Mouse (Mus musculus): ENCODE data around the gene Rpl37a. TPM values are rescaled to one million over a fixed set of nuclear protein-coding genes. Genes with fewer than 3 reads are reported as not detected.

The Rpl37a gene
- polyA plus RNA-seq, 1 experiment from 2014 or later, result 1,383 TPM

GRCm38 (mm10) chr1:72736397-72737125, 25.5 kb downstream of the Rpl37a start:
- H3K36me3 ChIP-seq (ENCODE audit: control insufficient read depth, insufficient read depth, low read length), result no peaks in the 10 kb centered on the region
- no peak overlapping the region for H3K9ac ChIP-seq (ENCODE audit: low read length)
- no peak overlapping the region for H3K4me3 ChIP-seq (ENCODE audit: control insufficient read depth in 1 of 2, insufficient read depth in 1 of 2, low read depth in 1 of 2, low read length in 2 of 2)
- H3K27ac ChIP-seq (replicated peaks in 1 of 2; ENCODE audit: control insufficient read depth in 1 of 2, insufficient read depth in 1 of 2, low read depth in 2 of 2, low read length in 2 of 2), result no peak overlapping the region
- H3K4me2 ChIP-seq (ENCODE audit: low read length), result peak overlapping the region; percentile 2; the same call in 1 of the 2 replicates
- peaks cover 6 to 10% of the 10 kb centered on the region in 2 experiments; a peak in 3 of 4 replicates for H3K4me1 ChIP-seq (ENCODE audit: control insufficient read depth in 2 of 2, insufficient read depth in 2 of 2, low read length in 2 of 2)
- H3K27me3 ChIP-seq (ENCODE audit: control insufficient read depth, insufficient read depth, low read length), result peaks cover 6% of the 10 kb centered on the region; the same call in 1 of the 2 replicates
- H3K9me3 ChIP-seq (ENCODE audit: control insufficient read depth, low read length), result no peaks in the 10 kb centered on the region
- ATAC-seq (ENCODE audit: insufficient number of reproducible peaks, insufficient read depth, low FRiP score, low read depth), result peak; percentile 26; the same call in 1 of the 2 replicates
- 30% methylated on average over 13 of the region's 13 CpGs for WGBS

- peaks cover 6 to 10% of the 10 kb centered on the region in 2 experiments; a peak in 3 of 4 replicates for H3K4me1 ChIP-seq (ENCODE audit: control insufficient read depth in 2 of 2, insufficient read depth in 2 of 2, low read length in 2 of 2)
- no peak overlapping the region for H3K27ac ChIP-seq (replicated peaks in 1 of 2; ENCODE audit: control insufficient read depth in 1 of 2, insufficient read depth in 1 of 2, low read depth in 2 of 2, low read length in 2 of 2)
- no peak overlapping the region for H3K4me3 ChIP-seq (ENCODE audit: control insufficient read depth in 1 of 2, insufficient read depth in 1 of 2, low read depth in 1 of 2, low read length in 2 of 2)
- H3K4me2 ChIP-seq (ENCODE audit: low read length), result no peak overlapping the region
- H3K9me3 ChIP-seq (ENCODE audit: control insufficient read depth, low read length), result no peaks in the 10 kb centered on the region
- no peak for ATAC-seq (ENCODE audit: insufficient number of reproducible peaks, insufficient read depth, low FRiP score, low read depth)
- 74% methylated on average over 15 of the region's 15 CpGs for WGBS
- H3K9ac ChIP-seq (ENCODE audit: low read length), result no peak overlapping the region
- H3K36me3 ChIP-seq (ENCODE audit: control insufficient read depth, insufficient read depth, low read length), result no peaks in the 10 kb centered on the region
- H3K27me3 ChIP-seq (ENCODE audit: control insufficient read depth, insufficient read depth, low read length), result peaks cover 6% of the 10 kb centered on the region; the same call in 1 of the 2 replicates
These were observed 28.0 kb downstream of the Rpl37a start for GRCm38 (mm10) chr1:72738946-72739680.

- peaks cover 6% of the 10 kb centered on the region; the same call in 1 of the 2 replicates for H3K27me3 ChIP-seq (ENCODE audit: control insufficient read depth, insufficient read depth, low read length)
- no peak overlapping the region for H3K4me3 ChIP-seq (ENCODE audit: control insufficient read depth in 1 of 2, insufficient read depth in 1 of 2, low read depth in 1 of 2, low read length in 2 of 2)
- ATAC-seq (ENCODE audit: insufficient number of reproducible peaks, insufficient read depth, low FRiP score, low read depth), result no peak
- no peaks in the 10 kb centered on the region for H3K36me3 ChIP-seq (ENCODE audit: control insufficient read depth, insufficient read depth, low read length)
- no peaks in the 10 kb centered on the region for H3K9me3 ChIP-seq (ENCODE audit: control insufficient read depth, low read length)
- no peak overlapping the region for H3K27ac ChIP-seq (replicated peaks in 1 of 2; ENCODE audit: control insufficient read depth in 1 of 2, insufficient read depth in 1 of 2, low read depth in 2 of 2, low read length in 2 of 2)
- H3K9ac ChIP-seq (ENCODE audit: low read length), result no peak overlapping the region
- no peak overlapping the region for H3K4me2 ChIP-seq (ENCODE audit: low read length)
- WGBS, result 79% methylated on average over 10 of the region's 10 CpGs
- H3K4me1 ChIP-seq (ENCODE audit: control insufficient read depth in 2 of 2, insufficient read depth in 2 of 2, low read length in 2 of 2), result peaks cover 6 to 10% of the 10 kb centered on the region in 2 experiments; a peak in 3 of 4 replicates
These were observed 28.6 kb downstream of the Rpl37a start for GRCm38 (mm10) chr1:72739681-72740063.

GRCm38 (mm10) chr1:72741406-72741805, 30.3 kb downstream of the Rpl37a start:
- no peak for ATAC-seq (ENCODE audit: insufficient number of reproducible peaks, insufficient read depth, low FRiP score, low read depth)
- no peak overlapping the region for H3K4me2 ChIP-seq (ENCODE audit: low read length)
- H3K4me1 ChIP-seq (ENCODE audit: control insufficient read depth in 2 of 2, insufficient read depth in 2 of 2, low read length in 2 of 2), result peaks cover 3% of the 10 kb centered on the region in 2 experiments; a peak in 2 of 4 replicates
- peaks cover 6% of the 10 kb centered on the region; the same call in 1 of the 2 replicates for H3K27me3 ChIP-seq (ENCODE audit: control insufficient read depth, insufficient read depth, low read length)
- no peaks in the 10 kb centered on the region for H3K9me3 ChIP-seq (ENCODE audit: control insufficient read depth, low read length)
- H3K4me3 ChIP-seq (ENCODE audit: control insufficient read depth in 1 of 2, insufficient read depth in 1 of 2, low read depth in 1 of 2, low read length in 2 of 2), result no peak overlapping the region
- no peaks in the 10 kb centered on the region for H3K36me3 ChIP-seq (ENCODE audit: control insufficient read depth, insufficient read depth, low read length)
- 81% methylated on average over 5 of the region's 5 CpGs for WGBS
- H3K9ac ChIP-seq (ENCODE audit: low read length), result no peak overlapping the region
- no peak overlapping the region for H3K27ac ChIP-seq (replicated peaks in 1 of 2; ENCODE audit: control insufficient read depth in 1 of 2, insufficient read depth in 1 of 2, low read depth in 2 of 2, low read length in 2 of 2)

- WGBS, result 77% methylated on average over 8 of the region's 8 CpGs
These were observed 33.9 kb downstream of the Rpl37a start for GRCm38 (mm10) chr1:72744816-72745506.

GRCm38 (mm10) chr1:72746382-72746781, 35.3 kb downstream of the Rpl37a start:
- Histone ChIP-seq H3K27me3 (ENCODE audit: control insufficient read depth, insufficient read depth, low read length) (0 out of 2 replicates have a peak, but pooled peaks cover under 1% of the 10 kb centered on the region), H3K4me3 (ENCODE audit: control insufficient read depth in 1 of 2, insufficient read depth in 1 of 2, low read depth in 1 of 2, low read length in 2 of 2) (no peak overlapping the region), H3K27ac (replicated peaks in 1 of 2; ENCODE audit: control insufficient read depth in 1 of 2, insufficient read depth in 1 of 2, low read depth in 2 of 2, low read length in 2 of 2) (no peak overlapping the region), H3K9me3 (ENCODE audit: control insufficient read depth, low read length) (no peaks in the 10 kb centered on the region), H3K4me1 (ENCODE audit: control insufficient read depth in 2 of 2, insufficient read depth in 2 of 2, low read length in 2 of 2) (peaks cover 0 to 3% of the 10 kb centered on the region in 2 experiments; a peak in 1 of 4 replicates), H3K4me2 (ENCODE audit: low read length) (no peak overlapping the region), H3K9ac (ENCODE audit: low read length) (no peak overlapping the region), H3K36me3 (ENCODE audit: control insufficient read depth, insufficient read depth, low read length) (no peaks in the 10 kb centered on the region)
- ATAC-seq (ENCODE audit: insufficient number of reproducible peaks, insufficient read depth, low FRiP score, low read depth), result no peak
- WGBS, result 55% methylated on average over 7 of the region's 7 CpGs

More at GRCm38 (mm10) chr1:72744816-72745506, 33.9 kb downstream of the Rpl37a start:
- H3K36me3 ChIP-seq (ENCODE audit: control insufficient read depth, insufficient read depth, low read length), result no peaks in the 10 kb centered on the region
- ATAC-seq (ENCODE audit: insufficient number of reproducible peaks, insufficient read depth, low FRiP score, low read depth), result no peak
- H3K4me1 ChIP-seq (ENCODE audit: control insufficient read depth in 2 of 2, insufficient read depth in 2 of 2, low read length in 2 of 2), result no peaks in the 10 kb centered on the region; a peak in 1 of 4 replicates
- H3K9ac ChIP-seq (ENCODE audit: low read length), result no peak overlapping the region
- no peak overlapping the region for H3K4me3 ChIP-seq (ENCODE audit: control insufficient read depth in 1 of 2, insufficient read depth in 1 of 2, low read depth in 1 of 2, low read length in 2 of 2)
- no peaks in the 10 kb centered on the region for H3K9me3 ChIP-seq (ENCODE audit: control insufficient read depth, low read length)
- no peak overlapping the region for H3K27ac ChIP-seq (replicated peaks in 1 of 2; ENCODE audit: control insufficient read depth in 1 of 2, insufficient read depth in 1 of 2, low read depth in 2 of 2, low read length in 2 of 2)
- H3K4me2 ChIP-seq (ENCODE audit: low read length), result no peak overlapping the region
- 0 out of 2 replicates have a peak, but pooled peaks cover 4% of the 10 kb centered on the region for H3K27me3 ChIP-seq (ENCODE audit: control insufficient read depth, insufficient read depth, low read length)

GRCm38 (mm10) chr1:72751371-72751781, 40.3 kb downstream of the Rpl37a start:
- ATAC-seq (ENCODE audit: insufficient number of reproducible peaks, insufficient read depth, low FRiP score, low read depth), result no peak
- Histone ChIP-seq H3K4me2 (ENCODE audit: low read length) (no peak overlapping the region), H3K4me3 (ENCODE audit: control insufficient read depth in 1 of 2, insufficient read depth in 1 of 2, low read depth in 1 of 2, low read length in 2 of 2) (no peak overlapping the region), H3K4me1 (ENCODE audit: control insufficient read depth in 2 of 2, insufficient read depth in 2 of 2, low read length in 2 of 2) (peaks cover 0 to 3% of the 10 kb centered on the region in 2 experiments; a peak in 1 of 4 replicates), H3K9me3 (ENCODE audit: control insufficient read depth, low read length) (no peaks in the 10 kb centered on the region), H3K9ac (ENCODE audit: low read length) (no peak overlapping the region), H3K27ac (replicated peaks in 1 of 2; ENCODE audit: control insufficient read depth in 1 of 2, insufficient read depth in 1 of 2, low read depth in 2 of 2, low read length in 2 of 2) (no peak overlapping the region), H3K36me3 (ENCODE audit: control insufficient read depth, insufficient read depth, low read length) (no peaks in the 10 kb centered on the region), H3K27me3 (ENCODE audit: control insufficient read depth, insufficient read depth, low read length) (no peaks in the 10 kb centered on the region)
- 75% methylated on average over 7 of the region's 7 CpGs for WGBS
